Mouse (Mus musculus) forebrain, embryonic 14.5 days (tissue): Measurements from ENCODE around the gene Zfhx3. TPM values are rescaled to one million over a fixed set of nuclear protein-coding genes. Genes with fewer than 3 reads are reported as not detected.

Source experiments
- ATAC-seq: fragments of 200-750 bp; cut with Nextera tagmentation; 2 replicates; pipeline ENCODE4 v1.8.0; 2017; ENCODE audit warnings: mild to moderate bottlenecking, moderate library complexity
- DNase-seq: peaks from one replicate; pipeline ENCODE4 v3.0.0-alpha.2; 2015; ENCODE audit warnings: low spot score
- H3K27ac ChIP-seq: fragments of 300-500 bp; sonication (generic); 2 replicates; pipeline ENCODE4 v1.5.1; 2014; ENCODE audit warnings: low read depth, mild to moderate bottlenecking, control low read depth, low read length, moderate library complexity
- H3K27me3 ChIP-seq: fragments of 300-500 bp; sonication (generic); replicated peaks from 2 replicates; pipeline ENCODE4 v1.6.1; 2014; ENCODE audit warnings: low read length, control low read depth, mixed read lengths; ENCODE audit not compliant: control insufficient read depth, insufficient read depth
- H3K36me3 ChIP-seq: fragments of 300-500 bp; sonication (generic); 2 replicates; pipeline ENCODE4 v1.6.1; 2014; ENCODE audit warnings: low read length, control low read depth; ENCODE audit not compliant: control insufficient read depth, insufficient read depth
- H3K4me1 ChIP-seq: fragments of 300-500 bp; sonication (generic); 2 replicates; pipeline ENCODE4 v1.6.1; 2014; ENCODE audit warnings: antibody characterized with exemption, low read length, control low read depth; ENCODE audit not compliant: control insufficient read depth, insufficient read depth
- H3K4me2 ChIP-seq: fragments of 300-500 bp; sonication (generic); 2 replicates; pipeline ENCODE4 v1.6.1; 2014; ENCODE audit warnings: mild to moderate bottlenecking, control low read depth, low read length
- H3K4me3 ChIP-seq: fragments of 300-500 bp; sonication (generic); 2 replicates; pipeline ENCODE4 v1.5.1; 2014; ENCODE audit warnings: low read depth, low read length, control low read depth
- H3K9ac ChIP-seq: fragments of 300-500 bp; sonication (generic); 2 replicates; pipeline ENCODE4 v1.6.1; 2014; ENCODE audit warnings: mild to moderate bottlenecking, low read length, control low read depth, moderate library complexity
- H3K9me3 ChIP-seq: fragments of 300-500 bp; sonication (generic); replicated peaks from 2 replicates; pipeline ENCODE4 v1.6.1; 2016; ENCODE audit warnings: low read length, control low read depth, mixed read lengths; ENCODE audit not compliant: control insufficient read depth
- WGBS: fragments of 180-500 bp; shearing (Covaris S2); extraction: QIAGEN DNeasy Blood & Tissue Kit; methylation state at CpG from one replicate; pipeline ENCODE4 v1.1.7; 2014; 5-methylcytosine and 5-hydroxymethylcytosine counted together
- polyA plus RNA-seq: library from polyadenylated mRNA; unstranded; fragments of >200 nt; fragmentation: Nextera tagmentation; extraction: Ambion mirVana; gene quantifications from 2 replicates; pipeline ENCODE4 v1.2.1, GENCODE M21; 2014

The Zfhx3 gene
- polyA plus RNA-seq, 1 experiment from 2014 or later: 11.7 TPM

- ATAC-seq: no peak; the same call in 1 of the 2 replicates
- Histone ChIP-seq H3K9ac (no peak overlapping the region; the same call in 1 of the 2 replicates), H3K4me1 (peaks cover 16% of the 10 kb centered on the region), H3K36me3 (no peaks in the 10 kb centered on the region), H3K4me2 (0 out of 2 replicates have a peak overlapping the region, but pooled peaks have one; percentile 2), H3K9me3 (no peaks in the 10 kb centered on the region), H3K27me3 (no peaks in the 10 kb centered on the region), H3K4me3 (no peak overlapping the region), H3K27ac (peak overlapping the region; percentile 81)
- WGBS: 49% methylated on average over 16 of the region's 16 CpGs
- DNase-seq: no peak
Observed at GRCm38 (mm10) chr8:108908540-108908939, 966.1 kb downstream of the Zfhx3 start.

- WGBS: 69% methylated on average over 9 of the region's 9 CpGs
Observed at GRCm38 (mm10) chr8:108909035-108909434, 966.6 kb downstream of the Zfhx3 start.

GRCm38 (mm10) chr8:108909455-108909854 lies 967.0 kb downstream of the Zfhx3 start:
- Histone ChIP-seq H3K27ac (peak overlapping the region; percentile 81; the same call in 1 of the 2 replicates), H3K27me3 (no peaks in the 10 kb centered on the region), H3K9ac (no peak overlapping the region), H3K4me1 (peaks cover 16% of the 10 kb centered on the region), H3K9me3 (no peaks in the 10 kb centered on the region), H3K36me3 (no peaks in the 10 kb centered on the region), H3K4me2 (no peak overlapping the region), H3K4me3 (no peak overlapping the region)
- DNase-seq: peak; percentile 67
- ATAC-seq: peak; percentile 54
- 74% methylated on average over 2 of the region's 2 CpGs for WGBS

More at GRCm38 (mm10) chr8:108909035-108909434, 966.6 kb downstream of the Zfhx3 start:
- Histone ChIP-seq H3K4me1 (peaks cover 16% of the 10 kb centered on the region), H3K4me2 (0 out of 2 replicates have a peak overlapping the region, but pooled peaks have one; percentile 2), H3K4me3 (no peak overlapping the region), H3K36me3 (no peaks in the 10 kb centered on the region), H3K27me3 (no peaks in the 10 kb centered on the region), H3K9ac (no peak overlapping the region), H3K9me3 (no peaks in the 10 kb centered on the region), H3K27ac (peak overlapping the region; percentile 81)
- ATAC-seq (peak; percentile 57), DNase-seq (no peak)

GRCm38 (mm10) chr8:108910843-108911242 lies 968.4 kb downstream of the Zfhx3 start:
- H3K4me2 ChIP-seq: no peak overlapping the region
- H3K9me3 ChIP-seq: no peaks in the 10 kb centered on the region
- H3K9ac ChIP-seq: no peak overlapping the region
- DNase-seq: no peak
- ATAC-seq: no peak
- 91% methylated on average over 12 of the region's 12 CpGs for WGBS
- peaks cover 16% of the 10 kb centered on the region for H3K4me1 ChIP-seq
- H3K4me3 ChIP-seq: no peak overlapping the region
- H3K27ac ChIP-seq: peak overlapping the region; percentile 27; the same call in 1 of the 2 replicates
- no peaks in the 10 kb centered on the region for H3K27me3 ChIP-seq
- H3K36me3 ChIP-seq: no peaks in the 10 kb centered on the region

GRCm38 (mm10) chr8:108911511-108911910 lies 969.1 kb downstream of the Zfhx3 start:
- Histone ChIP-seq H3K27ac (no peak overlapping the region), H3K4me1 (peaks cover 16% of the 10 kb centered on the region)

GRCm38 (mm10) chr8:108912998-108913397 lies 970.6 kb downstream of the Zfhx3 start:
- Histone ChIP-seq H3K9ac (no peak overlapping the region), H3K4me1 (peaks cover 12% of the 10 kb centered on the region), H3K9me3 (no peaks in the 10 kb centered on the region), H3K27me3 (no peaks in the 10 kb centered on the region), H3K4me2 (no peak overlapping the region), H3K4me3 (no peak overlapping the region), H3K36me3 (no peaks in the 10 kb centered on the region), H3K27ac (no peak overlapping the region)
- WGBS: 87% methylated on average over 7 of the region's 7 CpGs
- DNase-seq: no peak
- no peak for ATAC-seq

More at GRCm38 (mm10) chr8:108911511-108911910, 969.1 kb downstream of the Zfhx3 start:
- no peak for ATAC-seq
- no peaks in the 10 kb centered on the region for H3K36me3 ChIP-seq
- H3K4me3 ChIP-seq: no peak overlapping the region
- DNase-seq: peak; percentile 89
- no peak overlapping the region for H3K9ac ChIP-seq
- H3K4me2 ChIP-seq: no peak overlapping the region
- H3K27me3 ChIP-seq: no peaks in the 10 kb centered on the region
- no peaks in the 10 kb centered on the region for H3K9me3 ChIP-seq
- WGBS: 6% methylated on average over 6 of the region's 6 CpGs

- no peaks in the 10 kb centered on the region for H3K9me3 ChIP-seq
- H3K4me2 ChIP-seq: no peak overlapping the region
- no peaks in the 10 kb centered on the region; the same call in 1 of the 2 replicates for H3K4me1 ChIP-seq
- H3K36me3 ChIP-seq: no peaks in the 10 kb centered on the region
- no peak overlapping the region for H3K4me3 ChIP-seq
- DNase-seq (no peak), ATAC-seq (no peak)
- no peaks in the 10 kb centered on the region for H3K27me3 ChIP-seq
- 60% methylated on average over 6 of the region's 6 CpGs for WGBS
- no peak overlapping the region for H3K9ac ChIP-seq
- H3K27ac ChIP-seq: no peak overlapping the region
Observed at GRCm38 (mm10) chr8:108915425-108915824, 973.0 kb downstream of the Zfhx3 start.

- Histone ChIP-seq H3K9ac (no peak overlapping the region), H3K4me2 (no peak overlapping the region), H3K4me1 (no peaks in the 10 kb centered on the region; the same call in 1 of the 2 replicates), H3K27me3 (no peaks in the 10 kb centered on the region), H3K9me3 (no peaks in the 10 kb centered on the region), H3K4me3 (no peak overlapping the region), H3K36me3 (no peaks in the 10 kb centered on the region), H3K27ac (no peak overlapping the region)
- ATAC-seq (no peak), DNase-seq (no peak)
- 75% methylated on average over 6 of the region's 6 CpGs for WGBS
Observed at GRCm38 (mm10) chr8:108915876-108916275, 973.4 kb downstream of the Zfhx3 start.

GRCm38 (mm10) chr8:108920151-108920550 lies 977.7 kb downstream of the Zfhx3 start:
- no peak overlapping the region for H3K27ac ChIP-seq
- no peaks in the 10 kb centered on the region for H3K9me3 ChIP-seq
- H3K4me2 ChIP-seq: no peak overlapping the region
- H3K4me3 ChIP-seq: no peak overlapping the region
- H3K36me3 ChIP-seq: no peaks in the 10 kb centered on the region
- H3K9ac ChIP-seq: no peak overlapping the region
- no peaks in the 10 kb centered on the region for H3K27me3 ChIP-seq
- DNase-seq (peak; percentile 60), ATAC-seq (no peak)
- H3K4me1 ChIP-seq: no peaks in the 10 kb centered on the region
- 47% methylated on average over 7 of the region's 7 CpGs for WGBS
